Mouse (Mus musculus) forebrain, embryonic 13.5 days (tissue): ENCODE data around the gene Mmp9. TPM values are rescaled to one million over a fixed set of nuclear protein-coding genes. Genes with fewer than 3 reads are reported as not detected.

Source experiments
- ATAC-seq: fragments of 200-750 bp; cut with Nextera tagmentation; 2 replicates; pipeline ENCODE4 v1.8.0; 2017
- H3K27ac ChIP-seq: fragments of 300-500 bp; sonication (generic); 2 replicates; pipeline ENCODE4 v1.5.1; 2015; ENCODE audit warnings: inconsistent platforms, mild to moderate bottlenecking, moderate library complexity
- H3K27me3 ChIP-seq: fragments of 300-500 bp; sonication (generic); 2 replicates; pipeline ENCODE4 v1.6.1; 2015; ENCODE audit warnings: mild to moderate bottlenecking, inconsistent platforms
- H3K36me3 ChIP-seq: fragments of 300-500 bp; sonication (generic); 2 replicates; pipeline ENCODE4 v1.6.1; 2015; ENCODE audit warnings: mild to moderate bottlenecking, inconsistent platforms; ENCODE audit not compliant: poor library complexity, severe bottlenecking
- H3K4me1 ChIP-seq: fragments of 300-500 bp; sonication (generic); 2 replicates; pipeline ENCODE4 v1.6.1; 2015; ENCODE audit warnings: inconsistent platforms
- H3K4me2 ChIP-seq: fragments of 300-500 bp; sonication (generic); 2 replicates; pipeline ENCODE4 v1.6.1; 2015; ENCODE audit warnings: inconsistent platforms, mild to moderate bottlenecking, moderate library complexity
- H3K4me3 ChIP-seq: fragments of 300-500 bp; sonication (generic); 2 replicates; pipeline ENCODE4 v1.5.1; 2015; ENCODE audit warnings: mild to moderate bottlenecking, inconsistent platforms
- H3K9ac ChIP-seq: fragments of 300-500 bp; sonication (generic); 2 replicates; pipeline ENCODE4 v1.6.1; 2015; ENCODE audit warnings: mild to moderate bottlenecking, inconsistent platforms
- H3K9me3 ChIP-seq: fragments of 300-500 bp; sonication (generic); replicated peaks from 2 replicates; pipeline ENCODE4 v1.6.1; 2016; ENCODE audit warnings: inconsistent platforms
- WGBS: fragments of 180-500 bp; shearing (Covaris S2); methylation state at CpG from one replicate; pipeline ENCODE4 v1.1.7; 2015; 5-methylcytosine and 5-hydroxymethylcytosine counted together
- polyA plus RNA-seq: library from polyadenylated mRNA; unstranded; fragments of >200 nt; fragmentation: Nextera tagmentation; extraction: Ambion mirVana; gene quantifications from 2 replicates; pipeline ENCODE4 v1.2.1, GENCODE M21; 2015

The Mmp9 gene
- polyA plus RNA-seq, 1 experiment from 2014 or later, result 8.6 TPM

DNA sequence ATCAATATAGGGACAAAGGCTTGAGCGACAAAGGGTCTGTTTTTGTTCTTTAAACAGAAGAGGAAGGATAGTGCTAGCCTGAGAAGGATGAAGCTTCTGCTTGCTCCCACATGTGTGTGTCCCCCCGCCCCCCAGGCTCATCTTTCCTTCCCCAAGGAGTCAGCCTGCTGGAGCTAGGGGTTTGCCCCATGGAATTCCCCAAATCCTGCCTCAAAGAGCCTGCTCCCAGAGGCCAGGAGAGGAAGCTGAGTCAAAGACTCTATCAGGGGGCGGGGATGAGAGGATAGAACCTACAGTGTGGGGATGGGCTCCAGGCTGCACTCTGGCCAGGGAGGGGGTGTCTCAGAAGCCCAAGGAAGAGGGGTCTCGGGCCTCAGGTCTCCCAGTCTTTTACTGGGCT is 6.9 kb downstream of the Mmp9 start:
- Histone ChIP-seq H3K4me2 (no peak overlapping the region), H3K4me3 (no peak overlapping the region), H3K9me3 (no peaks in the 10 kb centered on the region; the same call in 1 of the 2 replicates), H3K36me3 (no peaks in the 10 kb centered on the region), H3K9ac (no peak overlapping the region), H3K27ac (no peak overlapping the region), H3K27me3 (peaks cover 66% of the 10 kb centered on the region), H3K4me1 (peaks cover 10% of the 10 kb centered on the region)
- WGBS, result 19% methylated on average over 4 of the region's 4 CpGs
- ATAC-seq, result no peak

DNA sequence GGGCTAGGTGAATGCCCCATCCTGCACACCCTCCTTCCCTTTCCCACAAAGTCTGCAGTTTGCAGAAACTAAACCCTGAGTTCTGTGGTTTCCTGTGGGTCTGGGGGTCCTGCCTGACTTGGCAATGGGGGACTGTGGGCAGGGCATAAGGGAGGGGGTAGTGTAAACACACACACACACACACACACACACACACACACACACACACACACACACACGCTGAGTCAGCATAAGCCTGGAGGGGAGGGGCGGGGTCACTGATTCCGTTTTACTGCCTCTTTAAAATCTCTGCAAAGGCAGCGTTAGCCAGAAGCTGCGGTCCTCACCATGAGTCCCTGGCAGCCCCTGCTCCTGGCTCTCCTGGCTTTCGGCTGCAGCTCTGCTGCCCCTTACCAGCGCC is 7.3 kb downstream of the Mmp9 start:
- 4% methylated on average over 7 of the region's 7 CpGs for WGBS
- no peaks in the 10 kb centered on the region for H3K36me3 ChIP-seq
- H3K27me3 ChIP-seq, result peaks cover 70% of the 10 kb centered on the region
- H3K9me3 ChIP-seq, result no peaks in the 10 kb centered on the region; the same call in 1 of the 2 replicates
- H3K4me3 ChIP-seq, result no peak overlapping the region
- H3K9ac ChIP-seq, result no peak overlapping the region
- ATAC-seq, result no peak
- no peak overlapping the region for H3K4me2 ChIP-seq
- peaks cover 11% of the 10 kb centered on the region for H3K4me1 ChIP-seq
- no peak overlapping the region for H3K27ac ChIP-seq

DNA sequence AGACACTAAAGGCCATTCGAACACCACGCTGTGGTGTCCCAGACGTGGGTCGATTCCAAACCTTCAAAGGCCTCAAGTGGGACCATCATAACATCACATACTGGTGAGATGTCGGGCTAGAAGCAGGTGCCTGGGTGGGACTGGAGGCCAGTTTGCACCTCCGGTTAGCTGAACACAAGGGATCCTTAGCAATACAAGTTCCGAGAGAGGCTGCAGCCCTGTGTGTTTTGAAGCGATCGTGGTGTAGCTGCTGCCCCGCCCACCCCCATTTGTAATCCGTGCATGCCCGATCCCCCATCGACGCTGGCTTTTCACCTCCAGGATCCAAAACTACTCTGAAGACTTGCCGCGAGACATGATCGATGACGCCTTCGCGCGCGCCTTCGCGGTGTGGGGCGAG is 8.4 kb downstream of the Mmp9 start:
- H3K27me3 ChIP-seq, result peaks cover 79% of the 10 kb centered on the region
- H3K4me1 ChIP-seq, result peaks cover 13% of the 10 kb centered on the region
- peak overlapping the region; percentile 34 for H3K4me2 ChIP-seq
- H3K36me3 ChIP-seq, result no peaks in the 10 kb centered on the region
- no peak overlapping the region for H3K27ac ChIP-seq
- ATAC-seq, result no peak
- 6% methylated on average over 25 of the region's 25 CpGs for WGBS
- H3K9ac ChIP-seq, result no peak overlapping the region
- peak overlapping the region; percentile 20 for H3K4me3 ChIP-seq
- no peaks in the 10 kb centered on the region; the same call in 1 of the 2 replicates for H3K9me3 ChIP-seq

DNA sequence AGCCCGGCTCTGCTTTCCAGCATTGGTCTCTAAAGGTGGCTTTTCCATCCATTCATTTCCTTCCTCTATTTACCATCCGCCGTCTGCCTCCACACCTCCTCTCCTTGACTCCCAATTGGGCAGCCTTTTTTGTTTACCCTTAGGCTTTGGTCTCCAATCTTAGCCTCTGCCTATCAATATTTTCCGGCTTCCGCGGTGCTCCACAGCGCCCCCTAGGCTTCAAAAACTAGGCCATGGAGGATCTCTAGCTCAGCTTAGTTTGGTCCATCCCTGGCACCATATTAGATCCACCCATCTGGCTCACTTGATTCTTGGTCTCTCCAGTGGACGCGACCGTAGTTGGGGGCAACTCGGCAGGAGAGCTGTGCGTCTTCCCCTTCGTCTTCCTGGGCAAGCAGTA is 9.9 kb downstream of the Mmp9 start:
- peaks cover 13% of the 10 kb centered on the region for H3K4me1 ChIP-seq
- no peak for ATAC-seq
- no peak overlapping the region for H3K27ac ChIP-seq
- no peak overlapping the region for H3K4me3 ChIP-seq
- H3K9me3 ChIP-seq, result no peaks in the 10 kb centered on the region; the same call in 1 of the 2 replicates
- peaks cover 89% of the 10 kb centered on the region for H3K27me3 ChIP-seq
- no peak overlapping the region for H3K4me2 ChIP-seq
- no peaks in the 10 kb centered on the region for H3K36me3 ChIP-seq
- no peak overlapping the region for H3K9ac ChIP-seq
- 28% methylated on average over 13 of the region's 13 CpGs for WGBS

DNA sequence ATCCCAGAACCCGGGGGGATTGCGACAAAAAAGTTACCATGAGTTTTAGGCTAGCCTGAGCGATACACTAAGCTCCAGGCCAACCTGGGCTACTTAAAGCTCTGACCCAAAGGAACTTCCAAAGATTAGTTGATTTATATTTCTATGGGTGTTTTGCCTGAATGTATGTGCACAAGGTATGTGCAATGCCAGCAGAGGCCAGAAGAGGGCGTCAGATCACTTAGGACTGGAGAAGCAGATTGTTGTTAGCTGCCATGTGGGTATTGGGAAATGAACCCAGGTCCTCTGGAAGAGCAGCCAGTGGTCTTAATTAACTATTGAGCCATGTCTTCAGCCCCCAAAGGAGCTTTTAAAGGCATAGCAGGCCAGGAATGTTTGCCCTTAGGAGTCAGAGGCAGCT is 11.2 kb downstream of the Mmp9 start:
- WGBS, result 82% methylated on average over 4 of the region's 4 CpGs
- no peak for ATAC-seq
- H3K36me3 ChIP-seq, result no peaks in the 10 kb centered on the region
- peaks cover 87% of the 10 kb centered on the region for H3K27me3 ChIP-seq
- H3K27ac ChIP-seq, result no peak overlapping the region
- H3K9me3 ChIP-seq, result no peaks in the 10 kb centered on the region; the same call in 1 of the 2 replicates
- H3K4me1 ChIP-seq, result peaks cover 13% of the 10 kb centered on the region
- no peak overlapping the region for H3K4me3 ChIP-seq
- no peak overlapping the region for H3K4me2 ChIP-seq
- no peak overlapping the region for H3K9ac ChIP-seq

DNA sequence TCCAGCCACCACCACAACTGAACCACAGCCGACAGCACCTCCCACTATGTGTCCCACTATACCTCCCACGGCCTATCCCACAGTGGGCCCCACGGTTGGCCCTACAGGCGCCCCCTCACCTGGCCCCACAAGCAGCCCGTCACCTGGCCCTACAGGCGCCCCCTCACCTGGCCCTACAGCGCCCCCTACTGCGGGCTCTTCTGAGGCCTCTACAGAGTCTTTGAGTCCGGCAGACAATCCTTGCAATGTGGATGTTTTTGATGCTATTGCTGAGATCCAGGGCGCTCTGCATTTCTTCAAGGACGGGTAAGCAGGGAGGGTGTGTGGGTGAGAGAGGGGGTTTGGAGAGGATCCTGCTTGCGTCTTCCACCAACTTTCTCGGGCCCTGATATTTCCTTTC is 11.9 kb downstream of the Mmp9 start:
- H3K27me3 ChIP-seq, result peaks cover 80% of the 10 kb centered on the region

DNA sequence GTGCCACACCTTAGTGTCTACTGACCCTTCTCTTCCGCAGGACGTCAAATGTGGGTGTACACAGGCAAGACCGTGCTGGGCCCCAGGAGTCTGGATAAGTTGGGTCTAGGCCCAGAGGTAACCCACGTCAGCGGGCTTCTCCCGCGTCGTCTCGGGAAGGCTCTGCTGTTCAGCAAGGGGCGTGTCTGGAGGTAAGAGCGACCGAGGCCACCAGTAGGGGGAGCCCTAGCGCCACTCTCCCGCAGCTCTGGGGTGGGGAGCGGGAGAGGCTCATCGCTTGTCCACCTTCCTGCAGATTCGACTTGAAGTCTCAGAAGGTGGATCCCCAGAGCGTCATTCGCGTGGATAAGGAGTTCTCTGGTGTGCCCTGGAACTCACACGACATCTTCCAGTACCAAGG is 12.6 kb downstream of the Mmp9 start:
- peaks cover 73% of the 10 kb centered on the region for H3K27me3 ChIP-seq
- H3K36me3 ChIP-seq, result no peaks in the 10 kb centered on the region
- peak overlapping the region; percentile 10; the same call in 1 of the 2 replicates for H3K4me3 ChIP-seq
- no peaks in the 10 kb centered on the region; the same call in 1 of the 2 replicates for H3K9me3 ChIP-seq
- peak; percentile 84 for ATAC-seq
- H3K4me1 ChIP-seq, result peaks cover 11% of the 10 kb centered on the region
- H3K9ac ChIP-seq, result no peak overlapping the region
- H3K27ac ChIP-seq, result no peak overlapping the region
- H3K4me2 ChIP-seq, result peak overlapping the region; percentile 11
- 1% methylated on average over 21 of the region's 21 CpGs for WGBS

More for the DNA sequence above, 11.9 kb downstream of the Mmp9 start:
- 41% methylated on average over 13 of the region's 13 CpGs for WGBS
- H3K9ac ChIP-seq, result no peak overlapping the region
- H3K36me3 ChIP-seq, result no peaks in the 10 kb centered on the region
- peaks cover 13% of the 10 kb centered on the region for H3K4me1 ChIP-seq
- no peaks in the 10 kb centered on the region; the same call in 1 of the 2 replicates for H3K9me3 ChIP-seq
- no peak overlapping the region for H3K4me3 ChIP-seq
- H3K4me2 ChIP-seq, result no peak overlapping the region
- no peak for ATAC-seq
- H3K27ac ChIP-seq, result no peak overlapping the region

DNA sequence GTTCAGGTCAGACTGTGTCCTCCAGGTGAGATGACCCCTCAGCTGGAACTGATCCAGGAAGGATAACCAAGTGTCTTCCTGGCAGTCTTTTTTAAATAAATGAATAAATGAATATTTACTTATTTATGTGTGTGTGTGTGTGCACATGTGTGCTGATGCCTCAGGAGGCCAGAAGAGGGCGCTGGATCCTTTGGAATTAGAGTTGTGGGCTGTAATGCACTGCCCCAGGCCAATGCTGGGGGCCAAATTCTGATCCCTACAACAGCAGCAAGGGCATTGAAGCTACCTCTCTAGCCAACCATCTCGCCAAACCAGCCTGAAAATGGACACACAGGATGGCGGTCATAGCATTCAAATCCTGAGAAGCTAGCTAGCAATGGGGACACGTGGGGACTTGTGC is 15.1 kb downstream of the Mmp9 start:
- H3K36me3 ChIP-seq, result no peaks in the 10 kb centered on the region
- H3K4me1 ChIP-seq, result peaks cover 9% of the 10 kb centered on the region; the same call in 1 of the 2 replicates
- no peak overlapping the region for H3K4me2 ChIP-seq
- H3K27me3 ChIP-seq, result peaks cover 48% of the 10 kb centered on the region
- no peak overlapping the region for H3K27ac ChIP-seq
- H3K4me3 ChIP-seq, result no peak overlapping the region
- H3K9me3 ChIP-seq, result no peaks in the 10 kb centered on the region; the same call in 1 of the 2 replicates
- ATAC-seq, result no peak
- H3K9ac ChIP-seq, result no peak overlapping the region
- WGBS, result 72% methylated on average over 4 of the region's 4 CpGs

DNA sequence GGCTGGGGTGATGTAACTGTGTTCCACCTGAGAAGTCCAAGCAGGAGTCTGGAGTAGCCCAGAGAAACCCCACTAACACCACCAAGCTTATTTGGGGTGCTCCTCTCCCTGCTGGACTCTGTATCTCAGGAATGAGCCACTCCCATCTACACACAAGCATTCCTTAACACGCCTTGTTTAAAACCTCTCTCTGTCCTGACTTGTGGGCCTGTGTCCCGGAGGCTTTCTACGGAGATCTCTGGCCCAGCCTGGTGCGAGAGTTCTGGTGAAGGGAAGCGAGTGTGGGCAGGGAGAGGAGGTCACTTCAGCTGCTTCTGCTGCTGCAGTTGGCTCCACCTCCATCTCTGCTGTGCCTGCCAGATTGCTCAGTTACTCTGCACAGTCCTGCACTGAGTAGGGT is 15.6 kb downstream of the Mmp9 start:
- WGBS, result 79% methylated on average over 5 of the region's 5 CpGs
- Histone ChIP-seq H3K9ac (no peak overlapping the region), H3K9me3 (no peaks in the 10 kb centered on the region; the same call in 1 of the 2 replicates), H3K36me3 (no peaks in the 10 kb centered on the region), H3K27me3 (peaks cover 43% of the 10 kb centered on the region), H3K27ac (no peak overlapping the region), H3K4me2 (no peak overlapping the region), H3K4me3 (no peak overlapping the region), H3K4me1 (peaks cover 12% of the 10 kb centered on the region; the same call in 1 of the 2 replicates)
- no peak for ATAC-seq

DNA sequence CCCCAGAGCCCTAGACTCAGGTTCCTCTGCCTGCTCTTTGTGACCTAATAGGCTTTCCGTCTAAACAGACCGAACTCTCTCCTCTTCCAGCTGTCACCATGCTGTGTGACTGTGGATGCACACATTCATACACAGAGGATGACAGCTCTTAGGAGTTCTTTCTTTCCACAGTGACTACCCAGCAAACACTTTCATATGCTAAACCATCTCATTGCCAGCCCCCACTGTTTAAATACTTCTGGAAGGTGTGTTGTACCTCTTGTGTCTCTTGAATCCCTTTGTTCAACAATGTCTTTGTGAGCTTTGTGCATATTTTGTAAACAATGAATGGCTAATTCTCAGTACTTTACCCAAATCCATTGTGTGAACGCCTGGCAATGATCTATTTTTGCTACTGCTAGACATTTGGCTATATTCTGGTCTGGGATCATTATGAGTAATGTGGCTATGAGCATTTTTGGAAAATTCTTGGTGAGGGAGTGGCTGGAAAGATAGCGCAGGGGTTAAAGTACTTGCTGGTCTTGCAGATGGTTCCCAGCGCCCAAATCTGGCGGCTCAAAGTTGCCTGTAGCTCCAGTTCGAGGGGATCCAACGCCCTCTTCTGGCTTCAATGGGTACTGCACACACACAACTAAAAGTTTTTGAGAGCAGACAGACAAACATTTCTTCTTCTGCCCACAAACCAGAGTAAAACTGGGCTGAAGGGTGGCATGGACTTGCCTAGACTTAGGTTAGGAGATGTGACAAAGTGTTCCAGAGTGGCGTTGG is 17.2 kb downstream of the Mmp9 start:
- 65% methylated on average over 9 of the region's 9 CpGs for WGBS
- H3K27me3 ChIP-seq, result peaks cover 28% of the 10 kb centered on the region
- ATAC-seq, result no peak
- no peak overlapping the region for H3K9ac ChIP-seq
- no peak overlapping the region for H3K4me3 ChIP-seq
- no peak overlapping the region for H3K27ac ChIP-seq
- H3K36me3 ChIP-seq, result no peaks in the 10 kb centered on the region
- H3K4me1 ChIP-seq, result peaks cover 17% of the 10 kb centered on the region; the same call in 1 of the 2 replicates
- H3K9me3 ChIP-seq, result no peaks in the 10 kb centered on the region
- H3K4me2 ChIP-seq, result no peak overlapping the region

DNA sequence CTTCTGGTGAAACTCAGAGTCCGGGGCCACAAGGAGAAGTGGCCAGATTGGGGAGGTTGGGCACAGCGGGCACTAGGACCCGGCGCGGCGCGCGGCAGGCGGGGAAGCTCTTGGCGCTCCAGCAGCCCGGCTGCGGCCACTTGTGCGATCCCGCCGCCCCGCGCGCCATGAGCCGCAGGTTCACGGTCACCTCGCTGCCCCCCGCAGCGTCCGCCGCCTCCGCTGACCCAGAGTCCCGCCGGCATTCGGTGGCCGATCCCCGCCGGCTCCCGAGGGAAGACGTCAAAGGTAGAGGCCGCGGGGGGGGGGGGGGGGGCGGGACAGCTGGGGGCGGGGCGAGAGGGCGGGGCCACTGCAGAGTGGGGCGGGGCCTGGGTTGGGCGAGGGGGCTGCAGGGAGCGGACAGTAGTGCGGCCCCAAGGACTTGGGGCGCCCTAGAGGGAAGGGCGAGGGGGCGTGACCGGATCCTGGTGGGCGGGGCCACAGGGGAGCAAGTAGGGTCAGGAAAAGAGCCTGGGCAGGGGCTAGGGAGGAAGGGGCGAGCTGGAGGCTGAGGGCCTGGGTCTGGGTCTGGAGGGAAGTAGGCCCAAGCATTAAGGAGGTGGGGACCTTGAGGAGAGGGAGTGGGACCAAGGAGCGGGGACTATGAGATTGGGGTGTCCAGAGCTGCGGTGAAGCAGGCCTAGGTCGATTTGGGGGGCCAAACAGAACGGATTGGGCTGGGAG is 20.3 kb downstream of the Mmp9 start, which contains the start of gene Slc12a5:
Gene Slc12a5, plus strand, starts transcription at position 87 of the 726 bp plus-strand sequence.
- H3K4me3 ChIP-seq, result peak within 1 kb of the TSS; percentile 53
- peak; percentile 61 for ATAC-seq
- H3K36me3 ChIP-seq, result no peaks in the 10 kb centered on the region
- peak within 1 kb of the TSS; percentile 61 for H3K4me2 ChIP-seq
- peak within 1 kb of the TSS; percentile 64 for H3K9ac ChIP-seq
- no peaks in the 10 kb centered on the region for H3K9me3 ChIP-seq
- no peak within 1 kb of the TSS for H3K27ac ChIP-seq
- WGBS, result under 1% methylated on average over 30 of the region's 54 CpGs
- H3K27me3 ChIP-seq, result peaks cover 9% of the 10 kb centered on the region; the same call in 1 of the 2 replicates
- H3K4me1 ChIP-seq, result peaks cover 38% of the 10 kb centered on the region
